Mouse (Mus musculus) stomach, embryonic 14.5 days (tissue): ENCODE measurements around the gene Mymx. TPM values are rescaled to one million over a fixed set of nuclear protein-coding genes. Genes with fewer than 3 reads are reported as not detected.

Source experiments
- ATAC-seq: fragments of 200-750 bp; cut with Nextera tagmentation; 2 replicates; pipeline ENCODE4 v1.8.0; 2017; ENCODE audit warnings: low read depth, moderate TSS enrichment; ENCODE audit not compliant: insufficient number of reproducible peaks, insufficient read depth, low FRiP score
- H3K27ac ChIP-seq: fragments of 300-500 bp; sonication (generic); 2 replicates; pipeline ENCODE4 v1.5.1; 2014; ENCODE audit warnings: mild to moderate bottlenecking, low read length, moderate library complexity, mixed read lengths
- H3K27me3 ChIP-seq: fragments of 300-500 bp; sonication (generic); 2 replicates; pipeline ENCODE4 v1.6.1; 2014; ENCODE audit warnings: low read length, control low read depth, mixed read lengths; ENCODE audit not compliant: control insufficient read depth, insufficient read depth
- H3K36me3 ChIP-seq: fragments of 300-500 bp; sonication (generic); 2 replicates; pipeline ENCODE4 v1.6.1; 2014; ENCODE audit warnings: mild to moderate bottlenecking, control low read depth, low read length, moderate library complexity, mixed read lengths; ENCODE audit not compliant: control insufficient read depth, insufficient read depth
- H3K4me1 ChIP-seq: fragments of 300-500 bp; sonication (generic); 2 replicates; pipeline ENCODE4 v1.6.1; 2014; ENCODE audit warnings: low read length, control low read depth, mixed read lengths; ENCODE audit not compliant: control insufficient read depth, insufficient read depth
- H3K4me2 ChIP-seq: fragments of 300-500 bp; sonication (generic); replicated peaks from 2 replicates; pipeline ENCODE4 v1.6.1; 2014; ENCODE audit warnings: low read depth, low read length, control low read depth
- H3K4me3 ChIP-seq: fragments of 300-500 bp; sonication (generic); 2 replicates; pipeline ENCODE4 v1.5.1; 2014; ENCODE audit warnings: low read depth, low read length, control low read depth
- H3K9ac ChIP-seq: fragments of 300-500 bp; sonication (generic); replicated peaks from 2 replicates; pipeline ENCODE4 v1.6.1; 2014; ENCODE audit warnings: low read depth, mild to moderate bottlenecking, control low read depth, low read length, moderate library complexity, mixed read lengths
- H3K9me3 ChIP-seq: fragments of 300-500 bp; sonication (generic); 2 replicates; pipeline ENCODE4 v1.6.1; 2016; ENCODE audit warnings: low read depth, low read length, control low read depth; ENCODE audit not compliant: control insufficient read depth
- WGBS: fragments of 180-500 bp; shearing (Covaris S2); extraction: QIAGEN DNeasy Blood & Tissue Kit; methylation state at CpG from one replicate; pipeline ENCODE4 v1.1.7; 2014; 5-methylcytosine and 5-hydroxymethylcytosine counted together
- polyA plus RNA-seq: library from polyadenylated mRNA; unstranded; fragments of >200 nt; fragmentation: Nextera tagmentation; extraction: Ambion mirVana; gene quantifications from 2 replicates; pipeline ENCODE4 v1.2.1, GENCODE M21; 2014

The Mymx gene
- polyA plus RNA-seq, 1 experiment from 2014 or later = 0.36 TPM

GRCm38 (mm10) chr17:45602984-45603383, 1.1 kb upstream of the Mymx start:
- ATAC-seq = no peak
- H3K4me2 ChIP-seq = no peak overlapping the region
- H3K36me3 ChIP-seq = no peaks in the 10 kb centered on the region
- no peaks in the 10 kb centered on the region for H3K27me3 ChIP-seq
- peaks cover 14% of the 10 kb centered on the region for H3K4me1 ChIP-seq
- no peak overlapping the region for H3K4me3 ChIP-seq
- no peak overlapping the region for H3K9ac ChIP-seq
- WGBS = 86% methylated on average over 3 of the region's 3 CpGs
- no peaks in the 10 kb centered on the region for H3K9me3 ChIP-seq
- no peak overlapping the region for H3K27ac ChIP-seq

DNA sequence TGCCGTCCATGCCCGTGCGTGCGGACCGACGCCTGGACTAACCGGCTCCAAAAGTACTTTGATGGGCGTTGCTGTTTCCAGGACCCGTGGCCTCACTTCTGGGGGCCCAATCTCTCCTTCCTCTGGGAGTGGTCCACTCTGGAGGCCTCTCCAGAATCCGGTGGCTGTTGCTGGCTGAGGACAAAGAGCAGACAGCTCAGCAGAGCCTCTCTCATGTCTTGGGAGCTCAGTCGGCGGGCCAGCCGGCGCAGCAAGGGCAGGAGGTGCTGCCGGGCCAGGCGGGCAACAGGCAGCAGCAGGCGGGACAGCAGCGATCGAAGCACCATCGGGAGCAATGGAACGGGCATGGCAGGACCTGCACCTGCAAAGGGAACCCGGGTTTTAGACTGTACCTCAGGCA, 577 bp downstream of the Mymx start:
- H3K4me2 ChIP-seq = no peak overlapping the region

GRCm38 (mm10) chr17:45600267-45600666, 1.6 kb downstream of the Mymx start:
- Histone ChIP-seq H3K4me2 (no peak overlapping the region), H3K9ac (no peak overlapping the region), H3K4me1 (peaks cover 20% of the 10 kb centered on the region), H3K27me3 (no peaks in the 10 kb centered on the region), H3K27ac (no peak overlapping the region), H3K9me3 (no peaks in the 10 kb centered on the region), H3K36me3 (no peaks in the 10 kb centered on the region), H3K4me3 (no peak overlapping the region)
- ATAC-seq = no peak
- 76% methylated on average over 8 of the region's 8 CpGs for WGBS

More for the DNA sequence above, 577 bp downstream of the Mymx start:
- Histone ChIP-seq H3K9ac (no peak overlapping the region), H3K4me3 (no peak overlapping the region), H3K4me1 (peaks cover 20% of the 10 kb centered on the region), H3K9me3 (no peaks in the 10 kb centered on the region), H3K27ac (no peak overlapping the region), H3K36me3 (no peaks in the 10 kb centered on the region), H3K27me3 (no peaks in the 10 kb centered on the region)
- WGBS = 19% methylated on average over 22 of the region's 22 CpGs
- no peak for ATAC-seq

- peak; percentile 70 for ATAC-seq
- WGBS = 17% methylated on average over 32 of the region's 32 CpGs
- Histone ChIP-seq H3K27me3 (no peaks in the 10 kb centered on the region), H3K4me2 (peak within 1 kb of the TSS; percentile 55), H3K27ac (no peak within 1 kb of the TSS), H3K9ac (no peak within 1 kb of the TSS; the same call in 1 of the 2 replicates), H3K4me1 (peaks cover 24% of the 10 kb centered on the region), H3K4me3 (peak within 1 kb of the TSS; percentile 22), H3K9me3 (no peaks in the 10 kb centered on the region), H3K36me3 (no peaks in the 10 kb centered on the region)
Observed at GRCm38 (mm10) chr17:45599446-45600242, 2.3 kb downstream of the Mymx start, which contains the start of gene Slc29a1. Gene Slc29a1 (minus strand): TSS chr17:45599606.

GRCm38 (mm10) chr17:45598891-45599290, 3.0 kb downstream of the Mymx start:
- no peak for ATAC-seq
- Histone ChIP-seq H3K27ac (no peak overlapping the region), H3K36me3 (no peaks in the 10 kb centered on the region), H3K9ac (no peak overlapping the region; the same call in 1 of the 2 replicates), H3K4me2 (peak overlapping the region; percentile 55), H3K4me1 (peaks cover 31% of the 10 kb centered on the region), H3K27me3 (no peaks in the 10 kb centered on the region), H3K9me3 (no peaks in the 10 kb centered on the region), H3K4me3 (peak overlapping the region; percentile 22; the same call in 1 of the 2 replicates)
- 33% methylated on average over 3 of the region's 3 CpGs for WGBS

DNA sequence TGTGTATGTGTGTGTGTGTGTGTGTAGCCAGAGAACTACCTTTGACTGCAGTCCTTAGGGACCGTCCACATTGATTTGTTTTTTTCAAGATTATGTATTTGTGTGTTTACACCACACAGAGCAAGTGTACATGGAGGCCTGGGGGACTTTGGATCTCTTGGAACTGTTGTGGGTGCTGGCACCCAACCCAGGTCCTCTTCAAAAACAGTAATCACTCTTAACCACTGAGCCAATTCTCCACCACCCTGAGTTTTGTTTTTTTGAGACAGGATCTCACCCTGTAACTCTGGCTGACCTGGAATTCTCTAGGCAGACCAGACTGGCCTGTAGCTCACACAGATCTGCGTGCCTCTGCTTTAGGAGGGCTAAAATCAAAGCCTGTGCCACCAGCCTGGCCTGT, 3.5 kb downstream of the Mymx start:
- Histone ChIP-seq H3K36me3 (no peaks in the 10 kb centered on the region), H3K27me3 (no peaks in the 10 kb centered on the region), H3K27ac (no peak overlapping the region), H3K9me3 (no peaks in the 10 kb centered on the region), H3K4me3 (no peak overlapping the region), H3K9ac (no peak overlapping the region), H3K4me1 (peaks cover 36% of the 10 kb centered on the region), H3K4me2 (no peak overlapping the region)
- no peak for ATAC-seq
- 71% methylated on average over 2 of the region's 2 CpGs for whole genome bisulfite sequencing

- peaks cover 42% of the 10 kb centered on the region for H3K4me1 ChIP-seq
- 42% methylated on average over 3 of the region's 3 CpGs for WGBS
- no peak overlapping the region for H3K4me2 ChIP-seq
- no peak overlapping the region for H3K27ac ChIP-seq
- H3K27me3 ChIP-seq = no peaks in the 10 kb centered on the region
- no peaks in the 10 kb centered on the region for H3K36me3 ChIP-seq
- no peak overlapping the region for H3K4me3 ChIP-seq
- no peaks in the 10 kb centered on the region for H3K9me3 ChIP-seq
- no peak overlapping the region for H3K9ac ChIP-seq
- no peak for ATAC-seq
Observed at GRCm38 (mm10) chr17:45597787-45598186, 4.1 kb downstream of the Mymx start.

DNA sequence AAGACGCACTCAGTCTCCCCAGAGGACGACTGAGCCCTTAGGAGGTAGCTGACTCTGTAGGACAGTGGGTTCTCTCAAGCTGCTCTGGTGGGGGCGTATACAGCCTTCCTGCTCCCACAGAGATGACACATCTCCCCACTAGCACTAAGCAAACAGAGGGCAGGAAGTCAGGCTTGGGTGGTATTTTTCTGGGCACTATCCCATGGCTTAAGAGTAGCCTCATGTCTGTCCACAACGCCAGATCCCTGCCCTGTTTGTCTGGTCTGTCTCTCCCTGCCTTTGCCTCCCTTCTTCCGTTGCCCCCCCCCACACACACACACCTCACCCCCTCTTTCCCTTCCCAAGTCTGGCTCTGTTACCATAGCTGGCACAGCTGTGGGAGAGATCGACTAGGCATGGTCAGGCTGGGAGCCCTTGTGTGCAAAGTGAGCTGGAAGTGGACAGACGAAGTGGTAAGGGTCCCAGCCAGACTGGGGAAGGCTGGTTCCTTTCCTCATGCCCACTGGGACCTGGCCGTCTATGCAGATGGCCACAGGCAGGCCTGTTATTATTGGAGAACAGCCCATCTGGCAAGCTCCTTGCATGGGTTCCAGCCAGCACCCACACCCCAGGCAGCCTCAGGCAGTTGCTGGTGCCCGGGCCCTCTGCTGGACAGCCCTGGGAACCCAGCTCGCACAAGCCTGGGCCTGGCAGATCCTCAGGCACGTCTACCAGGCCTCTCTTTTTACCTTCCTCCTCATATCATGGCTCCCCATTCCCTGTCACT, 5.1 kb downstream of the Mymx start:
- no peak overlapping the region for H3K9ac ChIP-seq
- H3K27ac ChIP-seq = 0 out of 2 replicates have a peak overlapping the region, but pooled peaks have one; percentile 17
- WGBS = 44% methylated on average over 11 of the region's 11 CpGs
- no peak overlapping the region for H3K4me3 ChIP-seq
- peaks cover 49% of the 10 kb centered on the region for H3K4me1 ChIP-seq
- no peaks in the 10 kb centered on the region for H3K36me3 ChIP-seq
- peak; percentile 31; the same call in 1 of the 2 replicates for ATAC-seq
- no peak overlapping the region for H3K4me2 ChIP-seq
- no peaks in the 10 kb centered on the region for H3K27me3 ChIP-seq
- no peaks in the 10 kb centered on the region for H3K9me3 ChIP-seq
